Mouse (Mus musculus): ENCODE data around the gene Olfr675. TPM values are rescaled to one million over a fixed set of nuclear protein-coding genes. Genes with fewer than 3 reads are reported as not detected.
"Not testable (repeated sequence)": the region's sequence is repeated elsewhere in the genome, so short reads cannot be mapped to it uniquely, and the experiment has no call there.

Gene Olfr675
- total RNA-seq (2014; fragmentation: Nextera tagmentation) (not detected in 2 replicates), total RNA-seq (2017) (0.06 and 0.49 TPM in 2 replicates), polyA plus RNA-seq (2012) (not detected in 2 replicates)

- no peaks in the 10 kb centered on the region for H3K9me3 ChIP-seq (replicated peaks)
- DNase-seq (ENCODE audit: low spot score) (no peak), ATAC-seq (ENCODE audit: extremely low read depth, insufficient number of reproducible peaks, low FRiP score, poor library complexity, severe bottlenecking) (no peak)
- no peaks in the 10 kb centered on the region for H3K36me3 ChIP-seq (replicated peaks)
- no peaks in the 10 kb centered on the region for H3K4me1 ChIP-seq (ENCODE audit: insufficient read depth, low read depth, low read length)
- no peak within 1 kb of the TSS for H3K4me3 ChIP-seq (ENCODE audit: low read depth, low read length)
- TF ChIP-seq POLR2AphosphoS5 (IDR thresholded peaks at IDR 0.05; ENCODE audit: insufficient replicate concordance, low read depth, low read length) (no peak), GATA1 (IDR thresholded peaks at IDR 0.05; ENCODE audit: borderline replicate concordance, low read length) (no peak), CTCF (IDR thresholded peaks at IDR 0.05; ENCODE audit: low read depth, low read length) (no peak), GATA2 (IDR thresholded peaks at IDR 0.05; ENCODE audit: borderline replicate concordance, low read depth, low read length) (no peak), TAL1 (conservative IDR thresholded peaks at IDR 0.05; ENCODE audit: low read depth, low read length) (no peak)
- H3K27me3 ChIP-seq (ENCODE audit: insufficient read depth, low read length) = no peaks in the 10 kb centered on the region
Observed at GRCm38 (mm10) chr7:105028360-105028759, at the start of gene Olfr675. Gene Olfr675, minus strand, starts transcription at chr7:105028460.

GRCm38 (mm10) chr7:105064175-105064574, 35.9 kb upstream of the Olfr675 start, which contains the start of gene Olfr678:
Gene Olfr678, plus strand, starts transcription at chr7:105064475.
- H3K27me3 ChIP-seq (ENCODE audit: insufficient read depth, low read length) = no peaks in the 10 kb centered on the region
- DNase-seq (ENCODE audit: low spot score) = no peak
- no peaks in the 10 kb centered on the region for H3K9me3 ChIP-seq (replicated peaks)
- no peaks in the 10 kb centered on the region for H3K36me3 ChIP-seq (replicated peaks)
- no peak for TF ChIP-seq TAL1 (conservative IDR thresholded peaks at IDR 0.05; ENCODE audit: low read depth, low read length)
- no peak for TF ChIP-seq GATA1 (IDR thresholded peaks at IDR 0.05; ENCODE audit: borderline replicate concordance, low read length)
- TF ChIP-seq CTCF (IDR thresholded peaks at IDR 0.05; ENCODE audit: low read depth, low read length) = no peak
- no peak for TF ChIP-seq GATA2 (IDR thresholded peaks at IDR 0.05; ENCODE audit: borderline replicate concordance, low read depth, low read length)
- no peak for TF ChIP-seq POLR2AphosphoS5 (IDR thresholded peaks at IDR 0.05; ENCODE audit: insufficient replicate concordance, low read depth, low read length)
- H3K4me3 ChIP-seq (ENCODE audit: low read depth, low read length) = no peak within 1 kb of the TSS
- no peaks in the 10 kb centered on the region for H3K4me1 ChIP-seq (ENCODE audit: insufficient read depth, low read depth, low read length)
- ATAC-seq (ENCODE audit: extremely low read depth, insufficient number of reproducible peaks, low FRiP score, poor library complexity, severe bottlenecking) = no peak

GRCm38 (mm10) chr7:105058951-105059350, 30.7 kb upstream of the Olfr675 start:
- no peak for DNase-seq (ENCODE audit: low spot score)
- H3K4me3 ChIP-seq (ENCODE audit: low read depth, low read length) = no peak overlapping the region
- no peaks in the 10 kb centered on the region for H3K36me3 ChIP-seq (replicated peaks)
- H3K9me3 ChIP-seq (replicated peaks) = no peaks in the 10 kb centered on the region
- ATAC-seq (ENCODE audit: extremely low read depth, insufficient number of reproducible peaks, low FRiP score, poor library complexity, severe bottlenecking) = no peak
- H3K4me1 ChIP-seq (ENCODE audit: insufficient read depth, low read depth, low read length) = no peaks in the 10 kb centered on the region
- H3K27me3 ChIP-seq (ENCODE audit: insufficient read depth, low read length) = no peaks in the 10 kb centered on the region
- TF ChIP-seq GATA2 (IDR thresholded peaks at IDR 0.05; ENCODE audit: borderline replicate concordance, low read depth, low read length) (no peak), GATA1 (IDR thresholded peaks at IDR 0.05; ENCODE audit: borderline replicate concordance, low read length) (no peak), CTCF (IDR thresholded peaks at IDR 0.05; ENCODE audit: low read depth, low read length) (no peak), POLR2AphosphoS5 (IDR thresholded peaks at IDR 0.05; ENCODE audit: insufficient replicate concordance, low read depth, low read length) (no peak), TAL1 (conservative IDR thresholded peaks at IDR 0.05; ENCODE audit: low read depth, low read length) (no peak)

- H3K4me1 ChIP-seq (ENCODE audit: insufficient read depth, low read depth, low read length); H3K4me3 ChIP-seq (ENCODE audit: low read depth, low read length); DNase-seq (ENCODE audit: low spot score); ATAC-seq (ENCODE audit: extremely low read depth, insufficient number of reproducible peaks, low FRiP score, poor library complexity, severe bottlenecking); H3K36me3 ChIP-seq (replicated peaks); H3K27me3 ChIP-seq (ENCODE audit: insufficient read depth, low read length); H3K9me3 ChIP-seq (replicated peaks): not testable (repeated sequence)
Observed at GRCm38 (mm10) chr7:105033836-105034235, 5.6 kb upstream of the Olfr675 start.

- no peaks in the 10 kb centered on the region for H3K4me1 ChIP-seq (ENCODE audit: insufficient read depth, low read depth, low read length)
- H3K36me3 ChIP-seq (replicated peaks) = no peaks in the 10 kb centered on the region
- TF ChIP-seq CTCF (IDR thresholded peaks at IDR 0.05; ENCODE audit: low read depth, low read length) (no peak), GATA2 (IDR thresholded peaks at IDR 0.05; ENCODE audit: borderline replicate concordance, low read depth, low read length) (no peak), TAL1 (conservative IDR thresholded peaks at IDR 0.05; ENCODE audit: low read depth, low read length) (no peak)
- H3K27me3 ChIP-seq (ENCODE audit: insufficient read depth, low read length) = no peaks in the 10 kb centered on the region
- DNase-seq (ENCODE audit: low spot score) (no peak), ATAC-seq (ENCODE audit: extremely low read depth, insufficient number of reproducible peaks, low FRiP score, poor library complexity, severe bottlenecking) (no peak)
- H3K4me3 ChIP-seq (ENCODE audit: low read depth, low read length) = no peak within 1 kb of the TSS
- H3K9me3 ChIP-seq (replicated peaks) = no peaks in the 10 kb centered on the region
Observed at GRCm38 (mm10) chr7:105032398-105032797, 4.1 kb upstream of the Olfr675 start, which contains the start of gene Olfr676. Gene Olfr676, plus strand, starts transcription at chr7:105032698.

- H3K4me1 ChIP-seq (ENCODE audit: insufficient read depth, low read depth, low read length) = no peaks in the 10 kb centered on the region
- TF ChIP-seq TAL1 (conservative IDR thresholded peaks at IDR 0.05; ENCODE audit: low read depth, low read length) = no peak
- no peak for TF ChIP-seq GATA2 (IDR thresholded peaks at IDR 0.05; ENCODE audit: borderline replicate concordance, low read depth, low read length)
- TF ChIP-seq GATA1 (IDR thresholded peaks at IDR 0.05; ENCODE audit: borderline replicate concordance, low read length) = no peak
- TF ChIP-seq CTCF (IDR thresholded peaks at IDR 0.05; ENCODE audit: low read depth, low read length) = no peak
- no peak for TF ChIP-seq POLR2AphosphoS5 (IDR thresholded peaks at IDR 0.05; ENCODE audit: insufficient replicate concordance, low read depth, low read length)
- no peaks in the 10 kb centered on the region for H3K36me3 ChIP-seq (replicated peaks)
- H3K27me3 ChIP-seq (ENCODE audit: insufficient read depth, low read length) = no peaks in the 10 kb centered on the region
- no peak for DNase-seq (ENCODE audit: low spot score)
- ATAC-seq (ENCODE audit: extremely low read depth, insufficient number of reproducible peaks, low FRiP score, poor library complexity, severe bottlenecking) = no peak
- no peak overlapping the region for H3K4me3 ChIP-seq (ENCODE audit: low read depth, low read length)
- no peaks in the 10 kb centered on the region for H3K9me3 ChIP-seq (replicated peaks)
Observed at GRCm38 (mm10) chr7:105022530-105022929, 5.7 kb downstream of the Olfr675 start.

- DNase-seq (ENCODE audit: low spot score) = no peak
- Histone ChIP-seq H3K27me3 (ENCODE audit: insufficient read depth, low read length) (no peaks in the 10 kb centered on the region), H3K4me1 (ENCODE audit: insufficient read depth, low read depth, low read length) (no peaks in the 10 kb centered on the region), H3K4me3 (ENCODE audit: low read depth, low read length) (no peak within 1 kb of the TSS), H3K36me3 (replicated peaks) (no peaks in the 10 kb centered on the region), H3K9me3 (replicated peaks) (no peaks in the 10 kb centered on the region)
- ATAC-seq (ENCODE audit: extremely low read depth, insufficient number of reproducible peaks, low FRiP score, poor library complexity, severe bottlenecking) = no peak
- TF ChIP-seq CTCF (IDR thresholded peaks at IDR 0.05; ENCODE audit: low read depth, low read length) (no peak), GATA1 (IDR thresholded peaks at IDR 0.05; ENCODE audit: borderline replicate concordance, low read length) (no peak), TAL1 (conservative IDR thresholded peaks at IDR 0.05; ENCODE audit: low read depth, low read length) (no peak), POLR2AphosphoS5 (IDR thresholded peaks at IDR 0.05; ENCODE audit: insufficient replicate concordance, low read depth, low read length) (no peak), GATA2 (IDR thresholded peaks at IDR 0.05; ENCODE audit: borderline replicate concordance, low read depth, low read length) (no peak)
Observed at GRCm38 (mm10) chr7:105001929-105002328, 26.3 kb downstream of the Olfr675 start, which contains the start of gene Olfr672. Gene Olfr672, minus strand, starts transcription at chr7:105002029.

All from G1E (cell line).